Mouse (Mus musculus) CH12F3 (cell line): ENCODE data around the gene Ube2cbp.

Source experiments
- in situ Hi-C: fragments of 300-500 bp; cut with MboI; formaldehyde crosslinking; loops from 2 replicates; pipeline ENCODE4 v1.14.3; 2020; ENCODE audit warnings: low sequenced_read_pairs

Ube2cbp gene

GRCm38 (mm10) chr9:86464151-86465105 is at the start of gene Ube2cbp:
Gene Ube2cbp, minus strand, starts transcription at chr9:86464950.
- in situ Hi-C loops = loop anchor here (10.0 to 25.0 kb wide), 2 partner anchors 110 to 677 kb away; partner anchors contain the start of genes Pgm3 and Rwdd2a

- in situ Hi-C loops = no loop called here
Observed at GRCm38 (mm10) chr9:86514390-86514789, 49.6 kb upstream of the Ube2cbp start.

DNA sequence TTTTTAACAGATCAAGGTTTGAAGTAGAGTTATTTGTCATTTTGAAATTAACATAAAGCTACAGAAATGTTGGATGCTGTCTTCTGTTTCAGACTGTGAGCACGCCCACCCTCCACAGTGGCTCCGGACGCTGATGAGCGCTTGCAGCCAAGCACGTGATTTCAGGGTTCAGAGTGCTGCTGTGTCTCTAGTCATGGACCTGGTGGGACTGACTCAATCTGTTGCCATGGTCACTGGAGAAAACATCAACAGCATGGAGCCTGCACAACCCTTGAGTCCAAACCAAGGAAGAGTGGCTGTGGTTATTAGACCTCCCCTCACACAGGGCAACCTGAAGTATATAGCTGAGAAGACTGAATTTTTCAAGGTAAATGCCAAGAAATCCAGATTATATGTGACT is 49.0 kb upstream of the Ube2cbp start:
- in situ Hi-C loops = no loop called here

DNA sequence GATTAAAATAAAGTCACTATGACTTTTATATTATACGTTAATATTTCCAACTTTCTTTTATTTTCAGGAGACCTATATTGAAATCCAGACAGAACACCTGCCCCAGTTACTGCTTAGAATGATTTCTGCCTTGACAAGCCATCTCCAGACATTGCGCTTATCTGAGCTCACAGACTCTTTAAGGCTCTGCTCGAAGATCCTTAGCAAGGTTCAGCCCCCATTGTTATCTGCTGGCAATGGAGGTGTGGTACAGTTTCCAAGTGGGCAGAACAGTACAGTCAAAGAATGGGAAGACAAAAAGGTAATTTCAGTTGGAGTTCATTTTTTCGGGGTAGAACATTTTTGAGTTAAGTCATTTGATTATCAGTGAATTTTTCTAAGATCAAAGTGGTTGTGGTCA is 42.7 kb upstream of the Ube2cbp start:
- in situ Hi-C loops = no loop called here

DNA sequence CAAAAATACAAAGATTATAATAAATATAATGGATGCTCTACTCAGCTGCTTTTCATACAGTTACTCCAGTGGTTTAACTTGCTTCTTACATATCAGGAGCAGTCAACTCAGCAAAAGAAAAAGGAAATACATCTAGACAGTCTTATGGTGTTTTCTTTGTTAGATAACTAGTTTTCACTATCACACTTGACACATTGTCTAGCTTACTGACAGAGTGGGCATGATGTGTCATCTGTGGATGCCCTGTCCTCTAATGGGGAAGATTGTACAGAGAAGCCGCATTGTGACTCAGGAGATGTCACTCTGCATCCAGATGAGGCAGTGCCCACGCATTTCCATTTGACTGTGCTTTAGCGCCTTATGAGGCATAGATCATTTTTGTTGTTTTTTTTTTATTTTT is 34.3 kb upstream of the Ube2cbp start:
- in situ Hi-C loops = no loop called here

GRCm38 (mm10) chr9:86496261-86496660 is 31.5 kb upstream of the Ube2cbp start:
- in situ Hi-C loops = no loop called here

DNA sequence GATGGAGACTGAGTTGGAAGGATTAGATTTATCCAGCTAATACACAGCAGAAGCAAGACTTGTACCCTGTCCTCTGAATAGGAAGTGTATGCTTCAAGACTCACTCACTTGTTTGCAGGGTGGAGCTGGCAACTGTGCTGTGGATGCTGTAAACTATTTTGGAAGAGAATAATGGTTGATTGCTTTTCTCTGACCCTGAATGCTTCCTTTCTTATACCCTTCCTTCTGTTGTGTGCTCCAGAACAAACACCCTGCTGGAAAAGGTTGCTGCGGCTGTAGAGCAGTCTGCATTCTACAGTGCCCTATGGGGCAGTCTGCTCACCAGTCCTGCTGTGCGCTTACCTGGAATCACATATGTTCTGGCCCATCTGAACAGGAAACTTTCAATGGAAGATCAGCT is 27.0 kb upstream of the Ube2cbp start:
- in situ Hi-C loops = no loop called here

GRCm38 (mm10) chr9:86482236-86482635 is 17.5 kb upstream of the Ube2cbp start:
- in situ Hi-C loops = no loop called here

GRCm38 (mm10) chr9:86478414-86479093 is 13.8 kb upstream of the Ube2cbp start:
- in situ Hi-C loops = no loop called here

DNA sequence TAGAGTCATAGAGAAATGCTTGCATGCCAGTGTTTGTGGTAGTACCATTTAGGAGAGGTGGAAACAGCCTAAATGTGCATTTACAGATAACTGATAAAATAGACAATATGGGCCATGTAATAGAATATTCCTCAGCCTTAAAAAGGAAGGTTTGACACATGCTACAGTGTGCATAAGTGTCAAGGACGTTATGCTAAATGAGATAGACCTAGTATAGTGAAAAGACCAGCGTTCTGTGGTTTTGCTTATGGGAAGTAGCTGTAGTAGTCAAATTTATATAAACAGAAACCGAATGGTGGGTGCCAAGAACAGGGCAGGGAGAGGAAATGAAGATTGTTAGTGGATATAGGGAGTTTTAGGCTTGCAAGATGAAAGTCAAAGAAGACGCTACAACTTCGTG is 12.0 kb upstream of the Ube2cbp start:
- in situ Hi-C loops = no loop called here

DNA sequence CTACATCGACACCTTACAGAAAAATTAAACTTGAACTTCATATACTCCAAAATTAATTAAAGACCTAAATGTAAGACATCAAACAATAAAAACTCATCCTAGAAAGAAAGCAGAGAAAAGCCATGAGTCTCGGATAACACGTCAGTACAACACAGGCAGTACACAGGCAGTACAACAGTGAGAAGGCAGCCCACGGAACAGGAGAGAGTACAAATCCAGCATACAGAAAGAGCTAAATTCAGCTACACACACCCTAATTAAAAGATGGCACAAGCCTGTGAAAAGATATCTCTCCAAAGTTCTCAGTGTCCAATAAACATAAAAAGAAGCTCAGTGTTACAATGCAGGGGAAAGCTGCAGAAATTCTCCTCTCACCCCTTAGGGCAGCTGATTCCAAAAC is 11.2 kb upstream of the Ube2cbp start:
- in situ Hi-C loops = no loop called here

DNA sequence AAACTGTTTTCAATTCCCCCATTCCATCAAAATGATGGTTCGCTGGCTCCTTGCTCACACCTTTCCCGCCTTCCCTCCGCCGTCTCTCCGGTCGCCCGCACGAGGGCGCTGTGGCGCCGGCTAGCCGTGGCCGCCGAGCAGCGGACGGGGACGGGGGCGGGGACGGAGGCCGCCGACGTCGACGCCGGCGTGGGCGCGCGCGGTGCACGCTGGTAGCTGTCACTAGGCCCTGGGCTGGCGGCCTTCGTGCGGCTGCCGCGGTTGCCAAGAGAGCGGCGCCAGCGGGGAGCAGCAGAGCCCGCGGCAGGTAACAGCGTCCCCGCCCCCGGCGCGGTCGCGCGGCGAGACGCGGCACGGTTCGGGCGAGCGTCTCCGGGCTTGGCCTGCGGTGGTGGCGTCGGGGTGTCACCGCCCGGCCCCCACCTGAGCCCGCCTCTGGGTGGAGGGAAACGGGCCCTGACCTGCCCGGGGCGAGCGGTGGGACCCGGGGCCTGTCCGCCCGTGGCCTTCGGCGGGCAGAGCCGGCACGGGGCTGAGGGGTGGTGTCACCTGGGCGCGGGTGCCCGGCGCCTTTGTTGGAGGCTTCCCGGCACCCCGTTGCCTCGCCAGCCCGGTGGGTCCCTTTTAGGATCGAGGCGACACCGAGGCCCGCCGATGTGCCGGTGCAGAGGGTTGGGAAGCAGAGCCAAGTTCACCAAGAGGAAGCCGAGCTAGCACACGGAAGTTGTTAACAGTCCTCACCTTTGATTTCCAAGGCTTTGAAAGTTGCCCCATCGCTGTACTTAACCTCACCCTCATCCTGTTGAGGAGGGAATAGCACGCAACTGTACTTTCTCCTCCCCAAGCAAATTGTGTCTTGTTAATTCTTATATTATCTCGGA is 2.5 kb upstream of the Ube2cbp start, which contains the start of gene Dop1a:
Gene Dop1a, plus strand, starts transcription at position 165 of the 881 bp plus-strand sequence.
- in situ Hi-C loops = loop anchor here (10.0 to 25.0 kb wide), 2 partner anchors 108 to 680 kb away; partner anchors contain the start of genes Pgm3 and Rwdd2a

DNA sequence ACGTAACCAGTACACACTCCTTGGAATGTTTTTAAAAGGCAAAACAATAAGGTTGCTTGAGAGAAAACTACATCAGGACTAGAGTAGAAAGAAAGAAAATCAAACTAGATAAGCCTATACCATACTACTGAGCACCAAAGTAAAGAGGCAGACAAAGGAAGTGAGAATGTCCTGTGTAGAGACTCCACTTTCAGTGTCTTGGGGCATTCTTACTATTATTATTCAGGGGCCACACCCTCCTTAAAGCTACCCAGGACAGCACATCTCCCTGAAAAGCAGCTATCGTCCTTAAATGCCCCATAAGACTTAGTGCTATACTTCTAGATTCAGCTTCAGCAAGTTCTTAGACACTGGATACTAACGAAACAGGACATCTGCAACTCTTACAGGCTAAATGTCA is 11.1 kb downstream of the Ube2cbp start:
- in situ Hi-C loops = loop anchor here (25.0 kb wide), 1 partner anchor 666 kb away; no protein-coding TSS in a partner anchor

- in situ Hi-C loops = loop anchor here (25.0 kb wide), 1 partner anchor 664 kb away; no protein-coding TSS in a partner anchor
Observed at GRCm38 (mm10) chr9:86451617-86452016, 13.1 kb downstream of the Ube2cbp start.

GRCm38 (mm10) chr9:86451094-86451493 is 13.7 kb downstream of the Ube2cbp start:
- in situ Hi-C loops = loop anchor here (25.0 kb wide), 1 partner anchor 664 kb away; no protein-coding TSS in a partner anchor

- in situ Hi-C loops = no loop called here
Observed at GRCm38 (mm10) chr9:86449581-86449980, 15.2 kb downstream of the Ube2cbp start.

DNA sequence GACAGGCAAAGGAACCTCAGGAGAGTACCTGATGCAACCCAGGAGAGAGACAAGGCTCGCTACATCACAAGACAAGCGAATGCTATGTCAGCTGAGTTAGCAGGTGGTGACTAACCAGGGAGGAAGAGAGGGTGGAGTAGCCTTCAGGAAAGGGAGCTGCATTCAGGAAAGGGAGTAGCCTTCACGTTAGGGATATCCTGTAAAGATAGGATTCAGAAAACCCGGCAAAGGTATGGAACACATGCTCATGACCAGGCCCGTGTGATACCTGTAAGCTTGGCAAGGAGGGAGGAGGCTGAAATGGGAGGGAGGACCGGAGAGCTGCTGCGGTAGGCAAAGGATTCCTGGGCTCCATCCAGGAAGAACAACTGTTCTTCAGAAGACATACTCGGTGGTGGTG is 17.3 kb downstream of the Ube2cbp start:
- in situ Hi-C loops = no loop called here

- in situ Hi-C loops = no loop called here
Observed at GRCm38 (mm10) chr9:86446847-86447246, 17.9 kb downstream of the Ube2cbp start.

DNA sequence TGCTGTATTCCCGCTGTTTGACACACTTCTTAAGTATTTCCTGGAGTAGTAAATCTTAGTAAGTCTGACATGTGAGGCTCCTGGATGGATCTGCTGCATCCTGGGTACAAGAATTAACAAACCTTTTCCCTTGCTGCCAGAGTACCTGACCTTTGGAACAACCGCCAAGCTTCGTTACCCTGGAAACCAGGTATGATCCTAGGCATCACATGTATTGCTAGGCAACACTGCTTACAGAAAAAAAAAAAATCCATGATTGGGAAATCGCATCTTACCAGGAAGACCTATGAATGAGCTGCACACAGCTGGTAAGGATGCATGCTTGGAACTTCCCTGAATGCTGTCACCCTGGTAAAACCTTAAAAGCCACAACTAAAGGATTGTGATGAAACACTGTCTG is 22.5 kb downstream of the Ube2cbp start:
- in situ Hi-C loops = no loop called here

DNA sequence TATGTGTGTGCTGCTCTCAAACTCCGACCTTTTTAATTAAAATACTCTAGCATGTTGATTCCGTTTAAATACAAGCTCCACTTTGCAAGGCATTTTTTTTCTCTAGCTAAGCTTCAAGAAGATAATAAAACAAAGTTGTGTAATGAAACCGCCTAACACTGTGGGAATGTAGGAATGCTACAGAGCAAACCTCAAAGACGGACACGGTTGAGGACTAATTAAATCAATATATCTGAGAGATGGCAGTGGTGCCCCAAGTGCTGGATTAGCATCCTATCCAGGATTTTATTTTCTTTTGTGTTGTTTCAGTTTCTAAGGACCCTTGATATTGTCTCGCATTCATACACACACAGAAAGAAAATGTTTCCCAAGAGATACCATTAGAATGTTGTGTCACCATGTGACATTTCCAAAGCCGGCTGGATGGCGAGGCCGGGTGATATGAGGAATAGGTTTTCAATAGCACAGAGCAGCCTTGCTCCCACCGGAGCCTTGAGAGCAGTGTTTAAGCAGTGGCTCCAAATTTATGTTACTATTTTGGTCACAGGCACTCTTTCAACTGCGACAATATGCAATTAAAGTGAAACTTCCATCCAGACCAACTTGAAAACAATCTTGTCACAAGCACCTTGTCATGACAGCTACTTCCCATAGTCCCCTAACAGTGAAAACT is 26.3 kb downstream of the Ube2cbp start:
- in situ Hi-C loops = no loop called here
